Mouse (Mus musculus): ENCODE measurements around the gene Synpo2. TPM values are rescaled to one million over a fixed set of nuclear protein-coding genes. Genes with fewer than 3 reads are reported as not detected.

Gene Synpo2
- total RNA-seq, 1 experiment = 1.6 TPM

DNA sequence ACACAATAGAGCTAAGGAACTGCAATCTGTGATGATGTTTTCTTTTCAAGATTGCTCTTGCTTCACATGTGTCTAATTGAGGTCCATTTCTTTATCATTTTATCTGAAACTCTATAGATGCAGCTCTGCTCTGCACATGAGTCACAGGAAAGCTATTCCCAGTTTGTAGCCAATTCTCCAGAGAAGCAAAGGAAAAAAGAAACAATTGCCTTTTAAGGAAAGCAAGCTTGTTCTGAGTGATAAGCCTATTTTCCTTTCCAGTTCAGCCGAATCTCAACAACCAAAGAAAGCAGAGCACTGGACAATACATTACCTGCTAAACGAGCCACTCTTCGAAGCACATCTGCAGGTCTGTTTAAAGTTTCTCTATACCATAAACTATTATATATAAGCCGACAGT, 31.3 kb downstream of the Synpo2 start:
- Histone ChIP-seq H3K4me1 (ENCODE audit: control insufficient read depth in 2 of 2, insufficient read depth in 2 of 2, low read length in 2 of 2, poor library complexity in 1 of 2) (no peaks in the 10 kb centered on the region), H3K27ac (ENCODE audit: insufficient read depth, low read depth, low read length, poor library complexity, severe bottlenecking) (no peak overlapping the region), H3K4me3 (ENCODE audit: insufficient read depth in 1 of 2, low read depth in 1 of 2, low read length in 2 of 2, poor library complexity in 1 of 2, severe bottlenecking in 1 of 2) (no peak overlapping the region), H3K36me3 (ENCODE audit: control insufficient read depth, insufficient read depth, low read length, poor library complexity, severe bottlenecking) (no peaks in the 10 kb centered on the region), H3K9ac (ENCODE audit: insufficient read depth, low read depth, low read length, poor library complexity, severe bottlenecking) (no peak overlapping the region), H3K9me3 (ENCODE audit: control insufficient read depth, insufficient read depth, low read depth, low read length) (no peaks in the 10 kb centered on the region)
- in situ Hi-C loops (cut with MboI; ENCODE audit: low sequenced_read_pairs in 2 of 2, unreplicated experiment in 2 of 2) = no loop called here
- no peak for TF ChIP-seq CHD2 (IDR thresholded peaks at IDR 0.05; ENCODE audit: low read depth, low read length)
- TF ChIP-seq MAFK (IDR thresholded peaks at IDR 0.05; ENCODE audit: insufficient read depth, low read depth, low read length) = no peak
- no peak for TF ChIP-seq HCFC1 (IDR thresholded peaks at IDR 0.05; ENCODE audit: borderline replicate concordance, insufficient read depth, low read length)
- TF ChIP-seq ZNF384 (IDR thresholded peaks at IDR 0.05; ENCODE audit: low read depth, low read length) = no peak
- DNase-seq (ENCODE audit: low read depth, low spot score) = no peak

DNA sequence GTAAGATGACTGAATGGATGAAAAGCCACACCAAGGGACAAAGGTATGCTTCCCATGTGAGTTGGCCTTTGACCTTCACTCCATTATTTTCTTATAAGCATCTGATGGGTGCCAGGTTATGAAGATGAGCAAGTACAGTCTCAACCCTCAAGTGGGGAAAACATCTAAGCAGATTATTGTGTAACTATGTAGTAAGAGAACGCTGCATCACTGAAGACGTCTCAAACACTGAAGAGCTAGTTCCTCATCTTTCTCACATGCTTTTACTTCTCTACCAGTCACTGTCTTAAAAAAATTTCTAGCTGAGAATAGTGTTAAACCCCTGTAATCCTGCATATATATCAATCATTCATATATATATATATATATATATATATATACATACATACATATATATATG, 34.2 kb downstream of the Synpo2 start:
- in situ Hi-C loops (cut with MboI; ENCODE audit: low sequenced_read_pairs in 2 of 2, unreplicated experiment in 2 of 2) = no loop called here
- no peak for DNase-seq (ENCODE audit: low read depth, low spot score)
- no peaks in the 10 kb centered on the region for H3K36me3 ChIP-seq (ENCODE audit: control insufficient read depth, insufficient read depth, low read length, poor library complexity, severe bottlenecking)
- H3K9ac ChIP-seq (ENCODE audit: insufficient read depth, low read depth, low read length, poor library complexity, severe bottlenecking) = no peak overlapping the region
- TF ChIP-seq HCFC1 (IDR thresholded peaks at IDR 0.05; ENCODE audit: borderline replicate concordance, insufficient read depth, low read length) (no peak), ZC3H11A (IDR thresholded peaks at IDR 0.05; ENCODE audit: borderline replicate concordance, low read depth, low read length) (no peak), ZNF384 (IDR thresholded peaks at IDR 0.05; ENCODE audit: low read depth, low read length) (no peak), CHD2 (IDR thresholded peaks at IDR 0.05; ENCODE audit: low read depth, low read length) (no peak), MAFK (IDR thresholded peaks at IDR 0.05; ENCODE audit: insufficient read depth, low read depth, low read length) (no peak)
- no peak overlapping the region for H3K4me3 ChIP-seq (ENCODE audit: insufficient read depth in 1 of 2, low read depth in 1 of 2, low read length in 2 of 2, poor library complexity in 1 of 2, severe bottlenecking in 1 of 2)
- no peak overlapping the region for H3K27ac ChIP-seq (ENCODE audit: insufficient read depth, low read depth, low read length, poor library complexity, severe bottlenecking)
- no peaks in the 10 kb centered on the region for H3K9me3 ChIP-seq (ENCODE audit: control insufficient read depth, insufficient read depth, low read depth, low read length)
- H3K4me1 ChIP-seq (ENCODE audit: control insufficient read depth in 2 of 2, insufficient read depth in 2 of 2, low read length in 2 of 2, poor library complexity in 1 of 2) = no peaks in the 10 kb centered on the region

GRCm38 (mm10) chr3:123193740-123194139, 42.2 kb downstream of the Synpo2 start:
- Histone ChIP-seq H3K9me3 (ENCODE audit: control insufficient read depth, insufficient read depth, low read depth, low read length) (no peaks in the 10 kb centered on the region), H3K9ac (ENCODE audit: insufficient read depth, low read depth, low read length, poor library complexity, severe bottlenecking) (no peak overlapping the region), H3K4me3 (ENCODE audit: insufficient read depth in 1 of 2, low read depth in 1 of 2, low read length in 2 of 2, poor library complexity in 1 of 2, severe bottlenecking in 1 of 2) (no peak overlapping the region), H3K36me3 (ENCODE audit: control insufficient read depth, insufficient read depth, low read length, poor library complexity, severe bottlenecking) (no peaks in the 10 kb centered on the region), H3K27ac (ENCODE audit: insufficient read depth, low read depth, low read length, poor library complexity, severe bottlenecking) (no peak overlapping the region), H3K4me1 (ENCODE audit: control insufficient read depth in 2 of 2, insufficient read depth in 2 of 2, low read length in 2 of 2, poor library complexity in 1 of 2) (peaks cover 0 to 3% of the 10 kb centered on the region in 2 experiments; a peak in 1 of 4 replicates)
- no peak for DNase-seq (ENCODE audit: low read depth, low spot score)
- in situ Hi-C loops (cut with MboI; ENCODE audit: low sequenced_read_pairs in 2 of 2, unreplicated experiment in 2 of 2) = no loop called here
- TF ChIP-seq ZNF384 (IDR thresholded peaks at IDR 0.05; ENCODE audit: low read depth, low read length) (no peak), HCFC1 (IDR thresholded peaks at IDR 0.05; ENCODE audit: borderline replicate concordance, insufficient read depth, low read length) (no peak), CHD2 (IDR thresholded peaks at IDR 0.05; ENCODE audit: low read depth, low read length) (no peak), MAFK (IDR thresholded peaks at IDR 0.05; ENCODE audit: insufficient read depth, low read depth, low read length) (no peak), ZC3H11A (IDR thresholded peaks at IDR 0.05; ENCODE audit: borderline replicate concordance, low read depth, low read length) (no peak)

DNA sequence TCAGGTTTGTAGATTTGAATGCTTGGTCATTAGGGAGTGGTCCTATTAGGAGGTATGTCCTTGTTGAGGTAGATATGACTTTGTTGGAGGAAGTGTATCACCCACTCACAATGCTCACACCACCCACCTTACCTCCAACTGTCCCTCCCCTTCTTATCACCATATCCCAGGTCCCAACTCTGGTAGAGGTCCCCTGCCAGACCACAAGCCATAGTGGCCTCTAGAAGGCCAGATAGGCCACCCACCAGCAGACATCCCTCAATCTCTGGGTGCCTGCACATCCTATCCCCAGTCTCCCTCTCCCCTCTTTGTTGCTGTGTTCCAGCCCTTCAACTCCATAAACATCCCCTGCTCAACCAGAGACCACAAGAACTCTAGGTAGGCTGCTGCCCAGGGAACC, 44.3 kb downstream of the Synpo2 start:
- Histone ChIP-seq H3K4me1 (ENCODE audit: control insufficient read depth in 2 of 2, insufficient read depth in 2 of 2, low read length in 2 of 2, poor library complexity in 1 of 2) (peaks cover 0 to 3% of the 10 kb centered on the region in 2 experiments; a peak in 1 of 4 replicates), H3K9me3 (ENCODE audit: control insufficient read depth, insufficient read depth, low read depth, low read length) (no peaks in the 10 kb centered on the region), H3K36me3 (ENCODE audit: control insufficient read depth, insufficient read depth, low read length, poor library complexity, severe bottlenecking) (no peaks in the 10 kb centered on the region), H3K9ac (ENCODE audit: insufficient read depth, low read depth, low read length, poor library complexity, severe bottlenecking) (no peak overlapping the region), H3K4me3 (ENCODE audit: insufficient read depth in 1 of 2, low read depth in 1 of 2, low read length in 2 of 2, poor library complexity in 1 of 2, severe bottlenecking in 1 of 2) (no peak overlapping the region), H3K27ac (ENCODE audit: insufficient read depth, low read depth, low read length, poor library complexity, severe bottlenecking) (no peak overlapping the region)
- no peak for TF ChIP-seq ZC3H11A (IDR thresholded peaks at IDR 0.05; ENCODE audit: borderline replicate concordance, low read depth, low read length)
- TF ChIP-seq HCFC1 (IDR thresholded peaks at IDR 0.05; ENCODE audit: borderline replicate concordance, insufficient read depth, low read length) = no peak
- TF ChIP-seq ZNF384 (IDR thresholded peaks at IDR 0.05; ENCODE audit: low read depth, low read length) = no peak
- no peak for TF ChIP-seq MAFK (IDR thresholded peaks at IDR 0.05; ENCODE audit: insufficient read depth, low read depth, low read length)
- no peak for TF ChIP-seq CHD2 (IDR thresholded peaks at IDR 0.05; ENCODE audit: low read depth, low read length)
- no peak for DNase-seq (ENCODE audit: low read depth, low spot score)
- in situ Hi-C loops (cut with MboI; ENCODE audit: low sequenced_read_pairs in 2 of 2, unreplicated experiment in 2 of 2) = no loop called here

- in situ Hi-C loops (cut with MboI; ENCODE audit: low sequenced_read_pairs in 2 of 2, unreplicated experiment in 2 of 2) = no loop called here
These were observed 45.6 kb downstream of the Synpo2 start for GRCm38 (mm10) chr3:123190329-123190728.

More at GRCm38 (mm10) chr3:123190329-123190728, 45.6 kb downstream of the Synpo2 start:
- H3K9me3 ChIP-seq (ENCODE audit: control insufficient read depth, insufficient read depth, low read depth, low read length) = no peaks in the 10 kb centered on the region
- no peak for DNase-seq (ENCODE audit: low read depth, low spot score)
- TF ChIP-seq ZC3H11A (IDR thresholded peaks at IDR 0.05; ENCODE audit: borderline replicate concordance, low read depth, low read length) = no peak
- no peak for TF ChIP-seq MAFK (IDR thresholded peaks at IDR 0.05; ENCODE audit: insufficient read depth, low read depth, low read length)
- no peak for TF ChIP-seq HCFC1 (IDR thresholded peaks at IDR 0.05; ENCODE audit: borderline replicate concordance, insufficient read depth, low read length)
- TF ChIP-seq ZNF384 (IDR thresholded peaks at IDR 0.05; ENCODE audit: low read depth, low read length) = no peak
- no peak for TF ChIP-seq CHD2 (IDR thresholded peaks at IDR 0.05; ENCODE audit: low read depth, low read length)
- H3K4me3 ChIP-seq (ENCODE audit: insufficient read depth in 1 of 2, low read depth in 1 of 2, low read length in 2 of 2, poor library complexity in 1 of 2, severe bottlenecking in 1 of 2) = no peak overlapping the region
- no peak overlapping the region for H3K9ac ChIP-seq (ENCODE audit: insufficient read depth, low read depth, low read length, poor library complexity, severe bottlenecking)
- no peaks in the 10 kb centered on the region for H3K36me3 ChIP-seq (ENCODE audit: control insufficient read depth, insufficient read depth, low read length, poor library complexity, severe bottlenecking)
- no peak overlapping the region for H3K27ac ChIP-seq (ENCODE audit: insufficient read depth, low read depth, low read length, poor library complexity, severe bottlenecking)
- H3K4me1 ChIP-seq (ENCODE audit: control insufficient read depth in 2 of 2, insufficient read depth in 2 of 2, low read length in 2 of 2, poor library complexity in 1 of 2) = peaks cover 0 to 3% of the 10 kb centered on the region in 2 experiments; a peak in 1 of 4 replicates
